Mouse (Mus musculus): ENCODE measurements around the gene Nectin2. TPM values are rescaled to one million over a fixed set of nuclear protein-coding genes. Genes with fewer than 3 reads are reported as not detected.
"Not testable (repeated sequence)": the region's sequence is repeated elsewhere in the genome, so short reads cannot be mapped to it uniquely, and the experiment has no call there.

The Nectin2 gene
- total RNA-seq, 2 experiments from 2014 or later = 35.7 to 36.4 TPM

GRCm38 (mm10) chr7:19691873-19692865 is 58.1 kb downstream of the Nectin2 start, which contains the start of gene Apoc1:
TSS of gene Apoc1 (minus strand) at chr7:19692660.
- no peak for DNase-seq
- intact Hi-C loops (cut with DNase I) = no loop called here

GRCm38 (mm10) chr7:19691434-19691833 is 58.8 kb downstream of the Nectin2 start:
- intact Hi-C loops (cut with DNase I) = no loop called here
- DNase-seq = no peak

- intact Hi-C loops (cut with DNase I) = no loop called here
- no peak for DNase-seq
These were observed 59.4 kb downstream of the Nectin2 start for GRCm38 (mm10) chr7:19690845-19691244.

- intact Hi-C loops (cut with DNase I) = no loop called here
- no peak for DNase-seq
These were observed 61.7 kb downstream of the Nectin2 start for GRCm38 (mm10) chr7:19688611-19689010.

GRCm38 (mm10) chr7:19688101-19688500 is 62.2 kb downstream of the Nectin2 start:
- intact Hi-C loops (cut with DNase I) = no loop called here

GRCm38 (mm10) chr7:19686927-19687583 is 63.2 kb downstream of the Nectin2 start:
- DNase-seq = not testable (repeated sequence)

More at GRCm38 (mm10) chr7:19688101-19688500, 62.2 kb downstream of the Nectin2 start:
- DNase-seq = no peak

GRCm38 (mm10) chr7:19686521-19686920 is 63.8 kb downstream of the Nectin2 start:
- intact Hi-C loops (cut with DNase I) = no loop called here
- DNase-seq = no peak

More at GRCm38 (mm10) chr7:19686927-19687583, 63.2 kb downstream of the Nectin2 start:
- intact Hi-C loops (cut with DNase I) = not testable (repeated sequence)

- intact Hi-C loops (cut with DNase I) = no loop called here
- no peak for DNase-seq
These were observed 64.9 kb downstream of the Nectin2 start for GRCm38 (mm10) chr7:19685374-19685773.

- intact Hi-C loops (cut with DNase I) = no loop called here
- DNase-seq = no peak
These were observed 66.5 kb downstream of the Nectin2 start for GRCm38 (mm10) chr7:19683771-19684201.

- DNase-seq = no peak
- intact Hi-C loops (cut with DNase I) = no loop called here
These were observed 67.3 kb downstream of the Nectin2 start for GRCm38 (mm10) chr7:19682979-19683378.

GRCm38 (mm10) chr7:19681202-19681694 is 69.0 kb downstream of the Nectin2 start, which contains the start of the genes Gm44805 and Apoc4:
TSS of gene Gm44805 (minus strand) at chr7:19681423.
TSS of gene Apoc4 (minus strand) at chr7:19681479.
- intact Hi-C loops (cut with DNase I) = no loop called here
- no peak for DNase-seq

GRCm38 (mm10) chr7:19680702-19681101 is 69.6 kb downstream of the Nectin2 start:
- no peak for DNase-seq
- intact Hi-C loops (cut with DNase I) = no loop called here

- DNase-seq = no peak
- intact Hi-C loops (cut with DNase I) = no loop called here
These were observed 71.4 kb downstream of the Nectin2 start for GRCm38 (mm10) chr7:19678901-19679300.

GRCm38 (mm10) chr7:19677872-19678271 is 72.4 kb downstream of the Nectin2 start, which contains the start of gene Apoc2:
TSS of gene Apoc2 (minus strand) at chr7:19677941.
- DNase-seq = no peak
- intact Hi-C loops (cut with DNase I) = no loop called here

- no peak for DNase-seq
- intact Hi-C loops (cut with DNase I) = no loop called here
These were observed 73.6 kb downstream of the Nectin2 start for GRCm38 (mm10) chr7:19676662-19677061.

- intact Hi-C loops (cut with DNase I) = no loop called here
- DNase-seq = no peak
These were observed 74.5 kb downstream of the Nectin2 start for GRCm38 (mm10) chr7:19675824-19676223.

GRCm38 (mm10) chr7:19673083-19673699 is 77.1 kb downstream of the Nectin2 start:
- DNase-seq = no peak
- intact Hi-C loops (cut with DNase I) = no loop called here

GRCm38 (mm10) chr7:19671511-19671910 is 78.8 kb downstream of the Nectin2 start:
- intact Hi-C loops (cut with DNase I) = no loop called here
- no peak for DNase-seq

- intact Hi-C loops (cut with DNase I) = no loop called here
- peak; percentile 94 for DNase-seq
These were observed 81.1 kb downstream of the Nectin2 start for GRCm38 (mm10) chr7:19668947-19669721.

- intact Hi-C loops (cut with DNase I) = loop anchor here (1.0 kb wide), 1 partner anchor 34 kb away; no protein-coding TSS in a partner anchor
- DNase-seq = no peak
These were observed 82.8 kb downstream of the Nectin2 start for GRCm38 (mm10) chr7:19667434-19667833.
